Mouse (Mus musculus): Measurements from ENCODE around the gene St7. TPM values are rescaled to one million over a fixed set of nuclear protein-coding genes. Genes with fewer than 3 reads are reported as not detected.

St7 gene
- polyA plus RNA-seq, 1 experiment: 4.4 TPM

DNA sequence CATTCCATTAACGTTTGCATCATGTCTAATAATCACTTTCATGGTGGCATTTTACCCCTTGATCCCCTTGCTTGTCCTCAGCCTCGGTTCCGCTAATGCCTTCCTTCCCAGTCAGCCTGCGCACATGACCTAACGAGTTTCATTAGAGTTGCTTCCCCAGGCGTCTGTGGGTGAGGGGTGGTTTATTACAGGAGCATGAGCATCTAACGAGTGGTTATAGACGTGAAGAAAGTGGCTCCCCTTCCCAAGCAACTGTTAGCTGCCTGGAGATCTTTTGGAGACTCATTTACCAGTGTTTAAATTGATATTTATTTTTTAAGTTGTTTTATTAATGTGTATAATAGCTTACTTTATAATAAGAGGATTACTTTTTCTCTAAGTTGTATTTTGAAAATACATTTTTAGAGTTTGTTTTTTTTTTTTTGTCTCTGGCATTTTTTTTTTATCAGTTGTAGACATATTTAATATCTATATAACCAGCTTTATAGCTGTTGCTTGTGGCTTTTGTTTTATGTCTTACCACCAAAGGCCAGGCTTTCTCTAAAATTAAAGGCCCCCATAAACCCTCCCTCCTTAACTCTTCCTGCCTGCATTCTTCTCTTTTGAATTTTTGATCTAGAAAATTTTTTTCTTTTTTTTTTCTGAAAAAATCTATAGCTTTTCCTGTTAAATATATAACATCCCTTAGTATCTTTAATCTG, 78.1 kb downstream of the St7 start:
- DNase-seq (ENCODE audit: low read depth in 1 of 2, low spot score in 2 of 2): no peak
- 54% methylated on average over 8 of the region's 8 CpGs for WGBS
- TF ChIP-seq POLR2A (IDR thresholded peaks at IDR 0.05; ENCODE audit: low read depth, low read length) (no peak), CTCF (IDR thresholded peaks at IDR 0.05; ENCODE audit: extremely low read depth, insufficient read depth, insufficient read length, insufficient replicate concordance) (no peak)
- Histone ChIP-seq H3K27me3 (ENCODE audit: control insufficient read depth, insufficient read depth, low read length) (no peaks in the 10 kb centered on the region), H3K36me3 (ENCODE audit: control insufficient read depth, insufficient read depth, low read length) (no peaks in the 10 kb centered on the region), H3K4me1 (ENCODE audit: control insufficient read depth, insufficient read depth, insufficient read length) (peaks cover 2% of the 10 kb centered on the region; the same call in 1 of the 2 replicates), H3K4me3 (ENCODE audit: extremely low read depth, insufficient read depth, insufficient read length) (no peak overlapping the region), H3K27ac (ENCODE audit: insufficient read depth, low read length) (no peak overlapping the region)

DNA sequence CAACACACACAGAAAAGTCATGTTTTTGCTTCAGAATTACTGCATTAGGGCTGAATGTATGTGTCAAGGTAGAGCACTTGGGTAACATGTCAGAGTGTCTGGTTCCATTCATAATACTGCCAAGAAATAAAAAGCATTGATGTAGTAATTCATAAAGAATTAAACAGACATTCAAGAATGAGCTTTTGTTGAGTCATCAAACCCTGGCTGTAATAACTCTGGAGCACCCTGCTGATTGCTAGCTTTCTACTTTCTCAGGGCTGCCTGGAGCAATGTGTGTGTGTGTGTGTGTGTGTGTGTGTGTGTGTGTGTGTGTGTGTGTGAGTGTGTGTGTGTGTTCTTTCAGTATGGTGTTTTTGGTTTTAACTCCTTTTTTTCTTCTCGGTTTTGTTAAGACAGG, 78.7 kb downstream of the St7 start:
- H3K4me1 ChIP-seq (ENCODE audit: control insufficient read depth, insufficient read depth, insufficient read length): peaks cover 2% of the 10 kb centered on the region; the same call in 1 of the 2 replicates
- H3K36me3 ChIP-seq (ENCODE audit: control insufficient read depth, insufficient read depth, low read length): no peaks in the 10 kb centered on the region
- H3K27me3 ChIP-seq (ENCODE audit: control insufficient read depth, insufficient read depth, low read length): no peaks in the 10 kb centered on the region
- no peak for DNase-seq (ENCODE audit: low read depth in 1 of 2, low spot score in 2 of 2)
- TF ChIP-seq CTCF (IDR thresholded peaks at IDR 0.05; ENCODE audit: extremely low read depth, insufficient read depth, insufficient read length, insufficient replicate concordance): no peak
- WGBS: 63% methylated on average over 1 of the region's 1 CpGs
- no peak overlapping the region for H3K4me3 ChIP-seq (ENCODE audit: extremely low read depth, insufficient read depth, insufficient read length)
- H3K27ac ChIP-seq (ENCODE audit: insufficient read depth, low read length): no peak overlapping the region

DNA sequence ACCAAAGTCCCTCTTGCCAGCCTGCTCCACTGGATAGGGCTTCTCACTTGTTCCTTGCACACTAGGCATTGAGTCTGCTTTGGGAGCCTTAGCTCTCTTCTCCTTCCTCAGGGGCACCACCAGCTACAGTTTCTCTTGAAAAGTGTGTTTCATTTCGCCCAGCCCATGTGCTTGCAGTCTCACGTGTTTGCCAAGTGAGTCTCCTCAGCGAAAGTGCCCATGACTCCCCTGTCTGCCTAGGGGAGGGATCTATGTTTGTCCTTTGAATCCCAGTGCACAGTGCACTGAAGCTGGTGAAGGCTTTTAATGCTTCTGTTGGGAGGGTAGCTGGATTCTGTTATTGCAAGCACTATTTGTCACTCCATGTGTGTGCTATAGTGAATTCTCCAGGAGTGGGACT, 79.8 kb downstream of the St7 start:
- peaks cover 5% of the 10 kb centered on the region; the same call in 1 of the 2 replicates for H3K4me1 ChIP-seq (ENCODE audit: control insufficient read depth, insufficient read depth, insufficient read length)
- TF ChIP-seq CTCF (IDR thresholded peaks at IDR 0.05; ENCODE audit: extremely low read depth, insufficient read depth, insufficient read length, insufficient replicate concordance) (no peak), POLR2A (IDR thresholded peaks at IDR 0.05; ENCODE audit: low read depth, low read length) (no peak)
- WGBS: 60% methylated on average over 3 of the region's 3 CpGs
- no peak overlapping the region for H3K27ac ChIP-seq (ENCODE audit: insufficient read depth, low read length)
- DNase-seq (ENCODE audit: low read depth in 1 of 2, low spot score in 2 of 2): no peak
- H3K36me3 ChIP-seq (ENCODE audit: control insufficient read depth, insufficient read depth, low read length): no peaks in the 10 kb centered on the region
- no peak overlapping the region for H3K4me3 ChIP-seq (ENCODE audit: extremely low read depth, insufficient read depth, insufficient read length)
- H3K27me3 ChIP-seq (ENCODE audit: control insufficient read depth, insufficient read depth, low read length): no peaks in the 10 kb centered on the region

DNA sequence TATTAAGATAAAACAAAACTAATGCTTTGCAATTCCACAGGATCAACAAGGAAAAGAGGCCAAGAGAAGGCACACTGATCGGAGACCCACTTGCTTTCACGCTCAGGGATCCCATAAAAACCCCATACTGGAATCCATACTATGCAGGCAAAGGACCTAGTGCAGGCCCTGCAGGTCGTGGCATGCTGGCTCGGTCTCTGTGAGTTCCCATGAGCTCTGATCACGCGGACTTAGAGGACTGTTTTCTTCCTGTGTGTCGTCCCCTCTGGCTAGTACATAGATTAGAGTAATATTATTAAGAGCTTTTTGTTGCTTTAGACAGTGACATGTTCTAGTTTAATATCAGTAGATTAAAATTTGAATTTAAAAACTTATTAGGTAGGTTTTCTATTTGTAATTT, 83.3 kb downstream of the St7 start:
- TF ChIP-seq POLR2A (IDR thresholded peaks at IDR 0.05; ENCODE audit: low read depth, low read length): no peak
- no peak for TF ChIP-seq CTCF (IDR thresholded peaks at IDR 0.05; ENCODE audit: extremely low read depth, insufficient read depth, insufficient read length, insufficient replicate concordance)
- peak in 1 of 2 experiments; percentile 28 for DNase-seq (ENCODE audit: low read depth in 1 of 2, low spot score in 2 of 2)

GRCm38 (mm10) chr6:17777018-17777799, 84.5 kb downstream of the St7 start:
- Histone ChIP-seq H3K27me3 (ENCODE audit: control insufficient read depth, insufficient read depth, low read length) (no peaks in the 10 kb centered on the region), H3K27ac (ENCODE audit: insufficient read depth, low read length) (no peak overlapping the region), H3K4me3 (ENCODE audit: extremely low read depth, insufficient read depth, insufficient read length) (no peak overlapping the region), H3K36me3 (ENCODE audit: control insufficient read depth, insufficient read depth, low read length) (no peaks in the 10 kb centered on the region), H3K4me1 (ENCODE audit: control insufficient read depth, insufficient read depth, insufficient read length) (peaks cover 12% of the 10 kb centered on the region; the same call in 1 of the 2 replicates)
- whole genome bisulfite sequencing: 92% methylated on average over 6 of the region's 6 CpGs
- no peak for DNase-seq (ENCODE audit: low read depth in 1 of 2, low spot score in 2 of 2)
- TF ChIP-seq CTCF (IDR thresholded peaks at IDR 0.05; ENCODE audit: extremely low read depth, insufficient read depth, insufficient read length, insufficient replicate concordance) (no peak), POLR2A (IDR thresholded peaks at IDR 0.05; ENCODE audit: low read depth, low read length) (no peak)

More for the DNA sequence above, 83.3 kb downstream of the St7 start:
- no peaks in the 10 kb centered on the region for H3K27me3 ChIP-seq (ENCODE audit: control insufficient read depth, insufficient read depth, low read length)
- H3K4me3 ChIP-seq (ENCODE audit: extremely low read depth, insufficient read depth, insufficient read length): no peak overlapping the region
- H3K4me1 ChIP-seq (ENCODE audit: control insufficient read depth, insufficient read depth, insufficient read length): peaks cover 12% of the 10 kb centered on the region; the same call in 1 of the 2 replicates
- H3K36me3 ChIP-seq (ENCODE audit: control insufficient read depth, insufficient read depth, low read length): no peaks in the 10 kb centered on the region
- peak overlapping the region; percentile 77 for H3K27ac ChIP-seq (ENCODE audit: insufficient read depth, low read length)
- WGBS: 38% methylated on average over 7 of the region's 7 CpGs

- DNase-seq (ENCODE audit: low read depth in 1 of 2, low spot score in 2 of 2): no peak
- Histone ChIP-seq H3K4me3 (ENCODE audit: extremely low read depth, insufficient read depth, insufficient read length) (no peak overlapping the region), H3K27ac (ENCODE audit: insufficient read depth, low read length) (no peak overlapping the region), H3K27me3 (ENCODE audit: control insufficient read depth, insufficient read depth, low read length) (no peaks in the 10 kb centered on the region), H3K4me1 (ENCODE audit: control insufficient read depth, insufficient read depth, insufficient read length) (peaks cover 12% of the 10 kb centered on the region), H3K36me3 (ENCODE audit: control insufficient read depth, insufficient read depth, low read length) (no peaks in the 10 kb centered on the region)
- TF ChIP-seq CTCF (IDR thresholded peaks at IDR 0.05; ENCODE audit: extremely low read depth, insufficient read depth, insufficient read length, insufficient replicate concordance) (no peak), POLR2A (IDR thresholded peaks at IDR 0.05; ENCODE audit: low read depth, low read length) (no peak)
- 74% methylated on average over 3 of the region's 3 CpGs for WGBS
Measured at GRCm38 (mm10) chr6:17778648-17779202, 86.0 kb downstream of the St7 start.
